Mouse (Mus musculus): Measurements from ENCODE around the gene Chchd6.

- no peak for TF ChIP-seq CTCF (IDR thresholded peaks at IDR 0.05; ENCODE audit: low read depth)
- TF ChIP-seq EP300 (IDR thresholded peaks at IDR 0.05; ENCODE audit: low read depth), result no peak
These were observed 139.0 kb downstream of the Chchd6 start for GRCm38 (mm10) chr6:89456409-89456961.

Data from liver, postnatal 0 days (tissue).